Mouse (Mus musculus) kidney, postnatal 0 days (tissue): ENCODE data around the gene Rab3a. TPM values are rescaled to one million over a fixed set of nuclear protein-coding genes. Genes with fewer than 3 reads are reported as not detected.
A peak's percentile ranks its signal among the peaks of the same experiment; 100 is the strongest.

Experiments
- ATAC-seq: fragments of 200-750 bp; cut with Nextera tagmentation; replicated peaks from 2 replicates; pipeline ENCODE4 v1.8.0; 2017; ENCODE audit warnings: low read depth, moderate number of reproducible peaks, moderate TSS enrichment, moderate library complexity; ENCODE audit not compliant: low FRiP score
- DNase-seq: peaks from one replicate; pipeline ENCODE4 v3.0.0-alpha.2; 2016; ENCODE audit warnings: low spot score
- H3K27ac ChIP-seq: fragments of 300-500 bp; sonication (generic); 2 replicates; pipeline ENCODE4 v1.5.1; 2014; ENCODE audit warnings: mild to moderate bottlenecking
- H3K27me3 ChIP-seq: fragments of 300-500 bp; sonication (generic); 2 replicates; pipeline ENCODE4 v1.6.1; 2014; ENCODE audit warnings: low read length, mixed read lengths; ENCODE audit not compliant: insufficient read depth
- H3K36me3 ChIP-seq: fragments of 300-500 bp; sonication (generic); 2 replicates; pipeline ENCODE4 v1.6.1; 2014; ENCODE audit warnings: low read length, mixed read lengths; ENCODE audit not compliant: insufficient read depth
- H3K4me1 ChIP-seq: fragments of 300-500 bp; sonication (generic); replicated peaks from 2 replicates; pipeline ENCODE4 v1.6.1; 2014; ENCODE audit warnings: antibody characterized with exemption, low read length, mixed read lengths; ENCODE audit not compliant: insufficient read depth
- H3K4me2 ChIP-seq: fragments of 300-500 bp; sonication (generic); 2 replicates; pipeline ENCODE4 v1.6.1; 2014; ENCODE audit warnings: mild to moderate bottlenecking, low read length, moderate library complexity, mixed read lengths
- H3K4me3 ChIP-seq: fragments of 300-500 bp; sonication (generic); replicated peaks from 2 replicates; pipeline ENCODE4 v1.5.1; 2014; ENCODE audit warnings: low read depth, low read length
- H3K9ac ChIP-seq: fragments of 300-500 bp; sonication (generic); 2 replicates; pipeline ENCODE4 v1.6.1; 2014; ENCODE audit warnings: low read depth, low read length
- H3K9me3 ChIP-seq: fragments of 300-500 bp; sonication (generic); replicated peaks from 2 replicates; pipeline ENCODE4 v1.6.1; 2016; ENCODE audit warnings: low read length, inconsistent platforms, mixed read lengths
- CTCF ChIP-seq: IDR thresholded peaks from 2 replicates; pipeline ENCODE4 v1.5.1; 2016; ENCODE audit warnings: antibody characterized with exemption, low read depth, mild to moderate bottlenecking, moderate library complexity
- WGBS: fragments of 180-500 bp; shearing (Covaris S2); extraction: QIAGEN DNeasy Blood & Tissue Kit; methylation state at CpG from one replicate; pipeline ENCODE4 v1.1.7; 2014; 5-methylcytosine and 5-hydroxymethylcytosine counted together
- polyA plus RNA-seq: library from polyadenylated mRNA; unstranded; fragments of >200 nt; fragmentation: Nextera tagmentation; extraction: Ambion mirVana; gene quantifications from 2 replicates; pipeline ENCODE4 v1.2.1, GENCODE M21; 2015

Rab3a gene
- polyA plus RNA-seq, 1 experiment from 2014 or later = 20.5 TPM

DNA sequence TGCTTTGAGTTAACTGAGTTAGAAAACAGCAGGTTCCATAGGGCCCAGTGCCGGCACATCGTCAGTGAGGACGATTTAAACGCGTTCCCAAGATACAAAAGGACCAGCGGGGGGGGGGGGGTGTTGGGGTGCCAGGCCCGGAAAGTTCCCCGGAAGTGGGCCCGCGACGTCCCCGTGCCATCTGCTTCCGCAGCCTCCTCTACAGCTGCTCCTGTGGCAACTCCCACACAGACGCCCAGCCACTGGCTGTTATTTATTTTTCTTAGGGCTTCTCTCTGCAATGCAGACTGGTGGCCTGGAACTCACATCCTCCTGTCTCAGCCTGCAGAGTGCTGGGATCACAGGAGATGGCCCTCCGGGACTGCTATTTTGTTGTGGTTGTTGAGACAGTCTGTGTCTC lies 46.7 kb downstream of the Rab3a start:
- H3K27ac ChIP-seq = no peak overlapping the region
- ATAC-seq (no peak), DNase-seq (no peak)
- H3K4me2 ChIP-seq = no peak overlapping the region
- H3K9ac ChIP-seq = no peak overlapping the region
- peaks cover 26% of the 10 kb centered on the region for H3K4me1 ChIP-seq
- no peak overlapping the region for H3K4me3 ChIP-seq
- H3K9me3 ChIP-seq = no peaks in the 10 kb centered on the region
- TF ChIP-seq CTCF = no peak
- WGBS = 14% methylated on average over 15 of the region's 15 CpGs
- peaks cover 14% of the 10 kb centered on the region for H3K27me3 ChIP-seq
- no peaks in the 10 kb centered on the region for H3K36me3 ChIP-seq

DNA sequence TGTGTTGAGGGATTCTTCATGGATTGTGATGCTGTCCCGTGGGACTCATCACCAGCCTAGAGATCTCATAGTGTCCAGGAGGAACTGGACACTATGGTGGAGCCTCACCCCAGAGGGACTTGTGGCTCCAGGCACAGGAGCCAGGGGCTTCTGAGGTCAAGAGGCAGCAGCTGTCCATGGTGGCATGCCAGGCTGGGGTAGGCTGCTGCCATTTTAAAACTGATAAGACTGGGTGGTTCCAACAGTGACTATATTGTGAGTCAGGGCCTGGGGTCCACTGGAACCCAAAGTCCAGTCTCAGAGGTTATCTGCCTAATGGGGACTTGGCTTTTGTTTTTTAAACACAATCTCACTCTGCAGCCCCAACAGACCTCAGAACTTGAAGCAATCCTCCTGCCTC lies 47.4 kb downstream of the Rab3a start:
- H3K27me3 ChIP-seq = peaks cover 14% of the 10 kb centered on the region
- TF ChIP-seq CTCF = no peak
- 85% methylated on average over 1 of the region's 1 CpGs for WGBS
- H3K4me2 ChIP-seq = no peak overlapping the region
- H3K4me3 ChIP-seq = no peak overlapping the region
- no peak overlapping the region for H3K9ac ChIP-seq
- no peak for ATAC-seq
- H3K27ac ChIP-seq = no peak overlapping the region
- H3K9me3 ChIP-seq = no peaks in the 10 kb centered on the region
- H3K36me3 ChIP-seq = no peaks in the 10 kb centered on the region
- no peak for DNase-seq
- peaks cover 22% of the 10 kb centered on the region for H3K4me1 ChIP-seq

DNA sequence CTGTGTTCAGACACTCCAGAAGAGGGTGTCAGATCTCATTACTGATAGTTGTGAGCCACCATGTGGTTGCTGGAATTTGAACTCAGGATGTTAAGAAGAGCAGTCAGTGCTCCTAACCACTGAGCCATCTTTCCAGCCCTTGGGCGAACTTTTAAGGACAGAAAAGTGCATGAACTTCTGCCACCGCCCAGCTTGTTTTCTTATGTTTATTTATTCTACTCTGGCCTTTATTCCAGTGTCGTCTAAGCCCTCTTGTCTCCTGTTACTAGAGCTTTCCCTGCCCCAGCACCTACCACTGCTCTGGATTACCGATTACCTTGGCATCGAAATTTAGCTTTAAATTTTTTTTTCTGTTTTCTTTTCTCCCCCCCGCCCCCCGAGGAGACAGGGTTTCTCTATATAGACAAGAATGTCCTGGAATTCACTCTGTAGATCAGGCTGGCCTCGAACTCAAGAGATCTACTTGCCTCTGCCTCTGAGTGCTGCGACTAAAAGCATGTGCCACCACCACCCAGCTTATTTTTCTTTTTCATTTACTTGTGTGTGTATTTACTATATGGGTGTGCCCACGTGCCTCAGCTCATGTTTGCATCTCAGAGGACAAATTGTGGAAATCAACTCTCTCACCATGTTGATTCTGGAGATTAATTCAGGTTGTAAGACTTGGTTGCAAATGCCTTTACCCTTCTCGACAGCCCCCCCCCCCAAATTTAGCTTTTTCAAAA lies 48.5 kb downstream of the Rab3a start:
- TF ChIP-seq CTCF = no peak
- 60% methylated on average over 11 of the region's 11 CpGs for WGBS
- no peak overlapping the region for H3K27ac ChIP-seq
- H3K4me1 ChIP-seq = peaks cover 16% of the 10 kb centered on the region
- H3K27me3 ChIP-seq = peaks cover 13% of the 10 kb centered on the region
- DNase-seq = no peak
- no peak for ATAC-seq
- no peaks in the 10 kb centered on the region for H3K9me3 ChIP-seq
- no peak overlapping the region for H3K4me3 ChIP-seq
- no peaks in the 10 kb centered on the region for H3K36me3 ChIP-seq
- H3K4me2 ChIP-seq = no peak overlapping the region
- H3K9ac ChIP-seq = no peak overlapping the region

DNA sequence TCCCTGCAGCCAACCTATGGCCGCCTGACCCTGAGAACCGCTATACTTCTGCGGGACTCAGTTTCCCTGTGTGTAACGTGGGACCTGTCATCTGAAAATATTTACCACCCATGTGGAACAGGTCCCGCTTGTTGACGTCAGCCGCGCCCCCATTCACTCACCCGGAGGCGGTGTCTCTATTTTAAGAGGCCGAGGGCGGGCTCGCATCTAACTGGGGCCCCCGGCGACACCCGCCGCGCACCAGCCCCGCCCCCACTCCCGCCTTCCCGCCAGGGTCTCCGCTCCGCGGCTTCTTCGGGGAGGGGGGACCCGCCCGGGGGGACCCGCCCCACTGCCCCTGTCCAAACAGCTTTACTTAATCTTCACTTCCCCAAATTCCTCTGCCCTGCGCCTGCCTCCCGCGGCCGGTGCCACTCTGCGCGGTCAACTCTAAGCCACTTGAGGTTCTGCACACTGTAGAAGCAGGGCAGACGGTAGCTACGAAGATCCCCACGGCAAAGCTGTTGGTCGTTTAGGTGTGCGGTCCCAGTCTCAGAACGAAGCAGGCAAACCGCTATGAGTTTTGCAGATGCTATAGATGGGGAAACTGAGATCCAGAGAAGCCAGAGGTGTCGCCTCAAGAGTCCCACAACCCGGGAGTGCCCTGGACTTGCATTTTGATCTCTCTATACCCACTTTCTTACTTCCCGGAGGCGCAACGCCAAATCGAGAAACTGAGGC lies 49.4 kb downstream of the Rab3a start:
- Histone ChIP-seq H3K27ac (no peak overlapping the region), H3K27me3 (peaks cover 6% of the 10 kb centered on the region; the same call in 1 of the 2 replicates), H3K4me1 (peaks cover 9% of the 10 kb centered on the region), H3K4me2 (peak overlapping the region; percentile 88), H3K9ac (peak overlapping the region; percentile 35; the same call in 1 of the 2 replicates), H3K4me3 (peak overlapping the region; percentile 43), H3K9me3 (no peaks in the 10 kb centered on the region), H3K36me3 (no peaks in the 10 kb centered on the region)
- WGBS = 1% methylated on average over 47 of the region's 47 CpGs
- no peak for ATAC-seq
- no peak for TF ChIP-seq CTCF
- no peak for DNase-seq

DNA sequence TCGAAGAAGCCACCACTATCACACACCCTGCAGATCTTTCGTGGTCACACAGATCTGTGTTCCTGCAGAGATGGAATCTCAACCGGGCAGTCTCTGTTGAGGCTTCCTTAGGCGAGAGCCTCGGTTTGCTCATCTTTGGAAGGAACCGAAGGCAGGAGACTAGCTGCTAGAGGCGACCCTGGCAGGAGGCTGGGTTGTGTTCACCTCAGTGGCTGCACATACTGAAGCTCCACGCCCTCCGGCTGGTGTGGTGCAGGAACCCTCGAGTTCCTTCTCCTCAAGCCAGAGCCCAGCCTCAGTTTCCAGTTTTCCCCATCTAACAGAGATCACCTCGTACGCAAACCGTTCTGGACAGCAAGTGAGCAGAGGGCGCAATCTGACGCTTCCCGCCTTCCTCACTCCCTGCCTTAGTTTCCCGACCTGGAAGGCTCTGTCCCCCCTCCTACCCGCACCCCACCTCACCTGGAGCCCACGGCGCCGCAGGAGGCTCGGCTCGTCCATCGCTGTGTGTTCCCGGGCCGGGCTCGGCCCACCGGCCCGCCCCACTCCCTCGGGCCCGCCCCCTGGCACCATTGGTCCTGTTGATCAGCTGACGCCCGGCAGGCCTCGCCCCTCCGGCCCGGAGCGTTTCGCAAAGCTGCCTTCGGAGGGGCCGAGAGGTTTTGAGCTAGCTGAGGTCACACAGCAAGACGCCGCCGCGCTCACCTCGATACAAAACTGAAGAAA lies 50.2 kb downstream of the Rab3a start, which contains the start of gene Mast3:
Gene Mast3, minus strand, starts transcription at position 574 of the 726 bp plus-strand sequence.
- DNase-seq (peak; percentile 90), ATAC-seq (peak; percentile 91)
- Histone ChIP-seq H3K4me2 (peak within 1 kb of the TSS; percentile 88), H3K9me3 (no peaks in the 10 kb centered on the region), H3K27me3 (peaks cover 6% of the 10 kb centered on the region; the same call in 1 of the 2 replicates), H3K9ac (peak within 1 kb of the TSS; percentile 35; the same call in 1 of the 2 replicates), H3K27ac (no peak within 1 kb of the TSS), H3K36me3 (no peaks in the 10 kb centered on the region), H3K4me1 (peaks cover 9% of the 10 kb centered on the region), H3K4me3 (peak within 1 kb of the TSS; percentile 43)
- WGBS = under 1% methylated on average over 45 of the region's 45 CpGs
- TF ChIP-seq CTCF = no peak

DNA sequence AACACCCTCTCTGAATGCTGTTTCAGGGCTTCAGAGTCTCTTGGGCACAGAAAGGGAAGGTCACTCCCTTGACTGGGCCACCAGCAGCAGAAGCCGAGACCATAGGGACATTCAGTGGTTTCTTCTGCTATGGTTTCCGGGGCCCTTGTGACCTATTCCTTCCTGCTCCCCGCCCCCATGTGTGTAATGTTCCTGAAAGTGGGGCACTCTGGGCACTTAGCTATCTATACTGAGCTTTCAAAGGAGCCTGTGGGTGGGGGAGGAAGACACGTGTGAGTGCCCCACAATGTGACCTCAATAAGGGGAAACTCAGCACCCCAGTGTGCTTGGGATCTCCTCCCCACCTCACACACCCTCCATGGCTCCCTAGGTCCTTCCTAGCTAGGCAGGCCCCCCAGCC lies 52.1 kb downstream of the Rab3a start:
- no peak for TF ChIP-seq CTCF
- Histone ChIP-seq H3K4me1 (peaks cover 9% of the 10 kb centered on the region), H3K36me3 (no peaks in the 10 kb centered on the region), H3K9me3 (no peaks in the 10 kb centered on the region), H3K27ac (no peak overlapping the region), H3K27me3 (peaks cover 6% of the 10 kb centered on the region; the same call in 1 of the 2 replicates), H3K4me3 (no peak overlapping the region), H3K4me2 (no peak overlapping the region), H3K9ac (no peak overlapping the region)
- DNase-seq = no peak
- WGBS = 50% methylated on average over 4 of the region's 4 CpGs
- ATAC-seq = no peak
